Mouse (Mus musculus): Measurements from ENCODE around the gene Ccdc30.
A peak's percentile ranks its signal among the peaks of the same experiment; 100 is the strongest.

Gene Ccdc30

DNA sequence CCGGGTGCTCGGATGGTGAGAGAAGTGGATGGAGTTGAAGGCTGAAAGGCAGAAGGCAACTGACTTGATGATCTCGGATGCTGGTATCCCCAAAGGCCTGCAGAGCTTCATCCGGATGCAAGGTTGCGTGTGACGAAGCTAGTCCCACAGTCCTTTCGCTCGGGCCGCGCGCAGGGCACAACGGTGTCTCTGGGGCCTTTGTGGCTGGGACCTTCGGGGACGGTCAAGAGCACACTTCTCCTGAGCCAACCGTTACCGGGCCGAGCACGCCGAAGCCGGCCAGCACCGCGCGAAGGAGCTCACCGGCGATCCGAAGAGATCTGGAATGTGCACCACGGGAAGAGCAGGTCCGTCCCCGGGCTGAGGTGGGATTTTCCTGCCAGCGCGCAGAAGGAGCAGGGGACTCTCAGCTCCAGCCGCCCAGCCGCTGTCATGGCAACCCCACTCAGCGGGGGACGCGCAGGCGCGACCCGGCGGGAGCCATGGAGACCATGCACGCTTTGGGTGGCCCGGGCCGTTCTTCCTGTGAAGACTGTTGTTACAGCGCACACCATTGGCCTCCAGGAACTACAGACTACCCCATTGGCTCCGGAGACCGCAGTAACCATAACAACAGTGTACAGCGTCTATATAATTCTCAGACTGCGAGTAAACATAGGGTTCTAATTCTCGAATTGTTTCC, at the start of gene Ccdc30:
Ccdc30 (minus strand) TSS at position 450 of the 682 bp plus-strand sequence.
- peak; percentile 52 for DNase-seq (ENCODE audit: low read depth, low spot score)

DNA sequence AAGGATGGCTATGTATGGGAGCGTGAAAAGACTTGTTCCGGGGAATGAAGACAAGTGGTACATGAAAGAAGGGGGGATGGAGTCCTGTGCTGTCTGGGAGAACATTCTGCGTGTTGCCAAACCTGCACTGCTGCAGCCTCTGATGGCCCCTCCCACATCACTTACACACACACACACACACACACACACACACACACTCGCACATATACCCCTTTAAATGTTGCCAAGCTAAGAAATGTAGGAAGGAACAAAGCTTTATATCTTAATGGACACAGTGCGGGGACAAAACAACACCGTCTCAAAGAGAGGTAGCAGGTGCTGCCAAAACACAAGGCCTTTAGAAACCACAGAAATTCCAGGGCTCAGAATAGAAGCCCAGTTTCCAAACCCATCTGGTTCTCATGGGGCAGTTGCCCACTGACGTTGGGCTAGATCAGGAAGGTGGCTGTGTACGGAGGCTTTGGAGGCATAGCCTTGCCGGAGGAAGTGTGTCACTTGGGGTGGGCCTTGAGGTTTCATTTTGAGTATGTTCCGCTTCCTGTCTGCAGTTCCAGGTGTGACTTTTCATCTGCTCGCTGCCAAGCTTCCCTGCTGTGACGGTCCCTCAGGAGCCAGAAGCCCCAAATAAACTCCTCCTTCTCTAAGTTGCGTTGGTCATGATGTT, 48.6 kb upstream of the Ccdc30 start:
- DNase-seq (ENCODE audit: low read depth, low spot score): no peak

- DNase-seq (ENCODE audit: low read depth, low spot score): peak; percentile 80
Measured at GRCm38 (mm10) chr4:119462858-119463755, 47.8 kb upstream of the Ccdc30 start.

- no peak for DNase-seq (ENCODE audit: low read depth, low spot score)
Measured at GRCm38 (mm10) chr4:119462457-119462856, 47.1 kb upstream of the Ccdc30 start.

DNA sequence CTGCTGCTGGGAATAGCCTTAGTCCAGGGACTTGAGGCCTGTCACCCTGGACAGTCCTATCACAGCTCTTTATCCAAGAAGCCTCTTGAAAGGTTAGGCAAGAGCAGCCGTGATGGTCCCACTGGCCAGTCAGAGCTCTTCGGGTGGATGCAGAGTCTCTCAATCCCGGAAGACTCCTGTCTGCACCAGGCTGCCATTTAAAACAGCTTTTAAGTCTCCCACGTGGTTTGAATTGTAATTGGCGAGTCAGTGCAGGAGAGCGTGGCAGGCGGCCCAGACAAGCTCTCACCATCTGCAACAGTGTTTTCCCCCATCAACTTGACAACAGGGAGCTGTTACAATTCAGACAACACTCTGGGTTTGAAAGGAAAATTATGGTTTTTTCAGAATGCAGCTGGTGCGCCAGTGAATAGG, 45.4 kb upstream of the Ccdc30 start:
- DNase-seq (ENCODE audit: low read depth, low spot score): peak; percentile 13

GRCm38 (mm10) chr4:119460296-119460695, 45.0 kb upstream of the Ccdc30 start:
- no peak for DNase-seq (ENCODE audit: low read depth, low spot score)

GRCm38 (mm10) chr4:119453533-119453932, 38.2 kb upstream of the Ccdc30 start:
- DNase-seq (ENCODE audit: low read depth, low spot score): no peak

GRCm38 (mm10) chr4:119453128-119453527, 37.8 kb upstream of the Ccdc30 start:
- no peak for DNase-seq (ENCODE audit: low read depth, low spot score)

GRCm38 (mm10) chr4:119450436-119450835, 35.1 kb upstream of the Ccdc30 start:
- no peak for DNase-seq (ENCODE audit: low read depth, low spot score)

DNA sequence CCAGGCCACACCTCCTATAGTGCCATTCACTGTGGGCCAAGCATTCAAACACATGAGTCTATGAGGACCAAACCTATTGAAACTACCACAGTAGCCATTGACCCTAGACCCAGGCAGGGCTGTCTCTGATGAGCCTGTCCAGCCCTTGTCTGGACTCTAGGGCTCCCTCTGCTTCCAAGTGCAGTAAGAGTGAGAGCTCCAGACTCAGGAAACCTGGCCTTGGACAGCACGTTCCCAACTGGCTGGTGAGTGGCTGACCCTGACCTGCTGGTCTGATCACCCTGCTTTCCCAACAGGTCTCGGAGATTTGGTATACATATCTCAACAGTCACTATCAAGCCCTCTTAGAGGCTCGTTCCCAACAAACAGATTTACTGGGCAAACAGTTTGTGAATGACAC, 32.5 kb upstream of the Ccdc30 start:
- no peak for DNase-seq (ENCODE audit: low read depth, low spot score)

DNA sequence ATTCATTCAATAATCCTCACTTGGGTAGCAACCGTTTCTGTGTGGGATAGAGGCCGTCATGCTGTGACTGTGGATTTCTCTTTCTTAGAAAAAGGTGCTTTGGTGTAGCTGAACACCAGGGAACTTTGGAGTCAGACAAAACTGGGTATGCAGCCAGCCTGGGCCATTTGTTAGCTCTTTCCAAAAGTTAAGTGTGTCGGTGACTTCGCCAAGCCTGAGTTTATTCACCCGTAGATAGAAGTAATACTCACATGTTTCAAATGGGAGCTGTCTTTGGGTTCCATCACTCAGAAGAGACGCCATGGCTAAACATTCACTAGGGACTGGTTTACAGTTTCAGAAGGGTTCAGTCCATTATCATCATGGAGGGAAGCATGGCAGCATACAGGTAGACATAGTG, 31.9 kb upstream of the Ccdc30 start:
- DNase-seq (ENCODE audit: low read depth, low spot score): no peak

DNA sequence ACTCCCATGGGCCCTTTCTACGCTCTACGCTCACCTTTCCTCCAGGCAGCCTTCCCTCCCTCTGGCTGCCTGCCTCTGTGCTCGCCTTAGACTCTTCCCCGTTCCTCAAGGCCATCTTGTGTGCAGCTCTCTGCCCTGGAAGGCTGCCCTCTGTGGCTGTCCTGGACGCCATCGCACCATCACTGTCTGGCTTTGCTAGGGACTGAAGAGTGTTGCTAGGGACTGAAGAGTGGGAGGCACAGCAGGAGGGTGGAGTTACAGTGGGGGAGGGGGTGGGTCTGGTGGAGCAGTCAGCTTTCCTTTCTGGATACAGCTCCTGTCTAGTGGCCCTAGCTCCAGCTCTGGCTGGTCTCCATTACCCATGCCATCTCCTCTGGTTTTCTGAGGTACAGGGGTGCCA, 27.2 kb upstream of the Ccdc30 start:
- no peak for DNase-seq (ENCODE audit: low read depth, low spot score)

DNA sequence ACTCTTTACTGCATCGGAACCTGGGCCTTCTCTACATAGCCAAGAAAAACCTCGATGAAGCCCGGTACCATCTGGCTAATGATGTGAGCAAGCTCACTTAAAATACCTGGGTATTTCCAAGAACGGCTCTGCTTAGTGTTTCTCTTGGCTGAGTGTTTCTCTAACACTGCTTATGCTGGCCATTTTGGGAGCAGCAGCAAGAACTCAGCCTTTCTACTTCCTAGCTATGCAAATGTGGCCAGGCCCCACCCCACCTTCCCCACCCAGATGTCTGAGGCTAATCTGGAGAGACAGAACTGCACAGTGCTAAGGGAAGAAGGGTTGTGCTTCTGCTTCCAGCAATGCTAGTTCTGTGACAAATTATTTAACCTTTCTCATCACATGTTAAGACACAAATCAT, 26.5 kb upstream of the Ccdc30 start:
- DNase-seq (ENCODE audit: low read depth, low spot score): no peak

GRCm38 (mm10) chr4:119437936-119438335, 22.6 kb upstream of the Ccdc30 start:
- no peak for DNase-seq (ENCODE audit: low read depth, low spot score)

- peak; percentile 26 for DNase-seq (ENCODE audit: low read depth, low spot score)
Measured at GRCm38 (mm10) chr4:119430678-119431077, 15.4 kb upstream of the Ccdc30 start.

DNA sequence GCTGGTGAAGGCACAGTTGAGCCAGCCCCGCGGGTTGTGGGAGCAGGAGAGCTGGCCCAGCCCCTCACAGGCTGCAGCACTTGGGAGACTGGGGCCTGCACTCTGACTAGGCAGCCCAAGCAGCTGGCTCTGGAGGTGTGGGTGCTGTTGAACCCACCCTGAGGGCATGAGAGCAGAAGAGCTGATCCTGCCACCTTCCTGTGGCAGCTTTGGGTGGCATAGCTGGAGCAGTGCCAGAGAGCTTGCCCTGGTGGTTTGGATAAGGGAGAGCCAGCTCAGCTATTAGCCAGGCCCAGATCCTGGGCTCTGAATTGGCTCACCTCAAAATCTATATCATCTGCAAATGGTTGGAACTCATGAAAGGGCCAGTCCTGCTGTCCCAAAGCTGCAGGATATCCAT, 12.4 kb upstream of the Ccdc30 start:
- DNase-seq (ENCODE audit: low read depth, low spot score): peak; percentile 25

DNA sequence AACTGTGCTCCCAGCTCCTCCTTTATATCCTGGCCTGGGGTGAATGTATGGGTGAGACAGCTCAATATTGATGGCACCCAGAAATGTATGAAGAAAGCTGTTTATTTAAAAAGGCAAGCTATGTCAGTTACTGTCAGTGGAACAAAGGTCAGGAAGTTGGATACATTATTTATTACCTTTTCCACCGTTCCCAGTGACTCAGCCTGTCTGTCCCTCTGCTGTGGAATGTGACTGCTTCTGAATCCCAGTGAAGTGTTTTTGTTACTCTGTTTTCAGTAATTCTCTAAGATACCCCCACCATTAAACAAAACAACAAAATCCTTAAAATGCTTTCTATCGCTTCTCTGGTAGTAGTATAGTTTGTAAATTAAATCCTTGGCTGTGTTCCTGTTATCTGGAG, 10.3 kb upstream of the Ccdc30 start:
- DNase-seq (ENCODE audit: low read depth, low spot score): no peak

- no peak for DNase-seq (ENCODE audit: low read depth, low spot score)
Measured at GRCm38 (mm10) chr4:119425077-119425476, 9.8 kb upstream of the Ccdc30 start.

DNA sequence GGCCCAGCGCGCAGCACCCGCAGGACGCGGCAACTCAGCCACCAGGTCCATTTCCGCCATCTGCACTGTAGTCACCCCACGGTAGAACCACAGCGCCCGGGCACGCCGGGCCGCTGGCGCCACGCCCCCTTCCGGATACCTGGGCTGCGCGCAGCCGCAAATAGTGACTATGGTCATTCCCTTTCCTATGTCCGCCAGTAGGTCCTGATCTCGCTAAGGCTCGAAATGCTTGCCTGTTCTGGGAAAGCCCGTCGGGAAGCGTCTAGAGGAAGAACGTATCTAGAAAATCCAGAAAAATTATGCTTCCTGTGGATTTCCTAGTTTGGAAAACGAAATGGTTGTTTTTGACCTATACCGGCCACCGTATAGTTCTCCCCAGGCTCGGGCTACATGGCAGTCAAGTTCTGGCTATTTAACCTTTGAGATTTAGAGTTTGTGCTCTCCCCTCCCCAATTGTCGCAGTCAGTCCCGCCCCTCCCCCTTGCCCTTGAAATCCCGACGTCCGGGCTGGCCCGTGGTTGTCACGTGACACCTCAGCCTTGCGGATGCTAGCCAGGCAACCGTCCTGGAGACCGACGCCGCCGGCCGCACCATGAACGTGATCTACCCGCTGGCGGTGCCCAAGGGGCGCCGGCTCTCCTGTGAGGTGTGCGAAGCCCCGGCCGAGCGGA, 7.1 kb upstream of the Ccdc30 start, which contains the start of the genes Ppcs and Zmynd12:
Ppcs (minus strand) TSS at position 127 of the 671 bp plus-strand sequence.
Zmynd12 (plus strand) TSS at position 521 of the 671 bp plus-strand sequence.
- peak; percentile 81 for DNase-seq (ENCODE audit: low read depth, low spot score)

DNA sequence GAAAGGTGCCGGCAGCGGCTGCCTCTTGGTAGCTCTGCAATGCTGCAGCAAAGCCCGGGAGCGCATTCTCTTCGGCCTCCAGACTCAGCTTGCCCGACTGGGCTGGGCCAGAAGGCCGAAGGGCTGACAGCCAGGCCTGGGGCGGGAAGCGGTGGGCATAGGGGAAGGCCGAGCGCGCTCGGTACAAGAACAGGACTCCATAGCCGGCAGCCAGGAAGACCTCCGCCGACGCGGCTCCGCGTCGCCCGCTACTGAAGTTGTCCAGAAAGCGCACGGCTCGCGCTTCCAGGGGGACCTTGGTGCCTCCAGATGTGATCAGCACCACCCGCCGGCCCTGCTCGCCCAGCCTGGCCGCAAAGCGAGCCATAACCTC, 6.6 kb upstream of the Ccdc30 start:
- DNase-seq (ENCODE audit: low read depth, low spot score): peak; percentile 9

DNA sequence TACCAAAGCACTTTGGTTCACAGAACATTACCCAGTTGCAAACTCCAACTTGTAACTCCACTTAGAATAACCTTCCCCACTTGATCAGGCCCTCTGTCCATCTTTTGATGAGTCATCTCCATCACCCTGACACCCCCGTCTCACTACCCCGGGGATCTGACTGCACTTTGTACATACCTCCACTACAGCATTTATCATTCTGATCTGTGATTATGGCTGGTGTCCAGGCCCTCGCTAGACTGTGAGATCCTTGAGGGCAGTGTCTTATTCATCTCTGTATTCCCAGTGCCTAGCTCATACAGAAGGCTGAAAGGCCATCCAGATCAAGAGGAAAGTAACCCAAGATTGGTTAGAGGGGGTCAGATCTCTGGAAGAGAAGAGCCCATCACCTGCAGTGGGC, 5.9 kb upstream of the Ccdc30 start:
- no peak for DNase-seq (ENCODE audit: low read depth, low spot score)

GRCm38 (mm10) chr4:119417894-119418293, 2.6 kb upstream of the Ccdc30 start:
- DNase-seq (ENCODE audit: low read depth, low spot score): no peak

All from skeletal muscle tissue, adult 2 months (tissue).